ENCODE assay signal across 8 mouse cellular contexts in the genomic region with DNA sequence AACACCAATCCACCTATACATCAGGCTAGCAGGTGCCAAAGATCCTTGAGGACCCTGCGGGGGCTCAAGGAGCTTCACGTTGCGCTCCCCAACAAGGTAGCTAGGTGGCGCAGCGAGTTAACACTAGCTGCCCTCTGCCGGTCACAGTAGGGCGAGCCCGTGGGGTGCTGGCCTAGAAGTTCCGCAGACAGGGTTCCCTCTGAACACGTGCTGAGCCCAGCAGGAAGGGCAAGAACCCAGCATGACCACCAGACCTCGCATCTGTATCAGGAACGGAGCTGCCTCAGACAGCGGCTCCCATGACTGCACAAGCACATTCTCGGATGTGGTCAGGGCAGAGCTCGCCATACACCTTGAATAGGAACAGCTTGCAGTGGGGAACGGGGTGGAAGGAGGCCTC. TPM values are rescaled to one million over a fixed set of nuclear protein-coding genes. Genes with fewer than 3 reads are reported as not detected.
A peak's percentile ranks its signal among the peaks of the same experiment; 100 is the strongest.
DNase-seq lines count a peak whose midpoint lies in the region; ATAC-seq and TF ChIP-seq lines count a peak whose summit lies in the region.

No protein-coding gene starts in this region.

- ATAC-seq in heart, embryonic 16.5 days (replicated peaks; ENCODE audit: extremely low read depth, insufficient read depth, low FRiP score), result peak; percentile 47; the same call in 1 of the 2 replicates
- ATAC-seq in lung, embryonic 14.5 days (ENCODE audit: insufficient read depth), result peak; percentile 47
- peak; percentile 85 for ATAC-seq in neutrophil, adult 5-6 weeks (ENCODE audit: extremely low read depth, insufficient number of reproducible peaks, low FRiP score, poor library complexity, severe bottlenecking)

- peaks cover 100% of the 10 kb centered on the region for H3K27me3 ChIP-seq in forebrain, embryonic 10.5 days (ENCODE audit: poor library complexity, severe bottlenecking)
- H3K27me3 ChIP-seq in heart, embryonic 16.5 days (ENCODE audit: control insufficient read depth, insufficient read depth, low read length), result no peaks in the 10 kb centered on the region
- no peaks in the 10 kb centered on the region for H3K27me3 ChIP-seq in lung, embryonic 14.5 days (ENCODE audit: insufficient read depth, low read length)

- no peaks in the 10 kb centered on the region for H3K9me3 ChIP-seq in forebrain, embryonic 10.5 days
- no peaks in the 10 kb centered on the region for H3K9me3 ChIP-seq in heart, embryonic 16.5 days (replicated peaks; ENCODE audit: control insufficient read depth, low read length)
- H3K9me3 ChIP-seq in lung, embryonic 14.5 days (ENCODE audit: low read depth, low read length), result no peaks in the 10 kb centered on the region

- peaks cover 84% of the 10 kb centered on the region for H3K4me1 ChIP-seq in forebrain, embryonic 10.5 days
- H3K4me1 ChIP-seq in heart, embryonic 16.5 days (ENCODE audit: control insufficient read depth, insufficient read depth, low read length), result peaks cover 75% of the 10 kb centered on the region
- peaks cover 64% of the 10 kb centered on the region for H3K4me1 ChIP-seq in lung, embryonic 14.5 days (ENCODE audit: insufficient read depth)

- peak overlapping the region; percentile 79 for H3K27ac ChIP-seq in forebrain, embryonic 10.5 days
- H3K27ac ChIP-seq in heart, embryonic 16.5 days (ENCODE audit: low read length), result no peak overlapping the region
- H3K27ac ChIP-seq in lung, embryonic 14.5 days (ENCODE audit: low read depth), result no peak overlapping the region

- TF ChIP-seq CTCF in lung, embryonic 14.5 days (IDR thresholded peaks at IDR 0.05; ENCODE audit: low read depth), result peak; percentile 99

- peak; percentile 93 for DNase-seq in ES-CJ7 (ENCODE audit: low read depth, low spot score)
- peak; percentile 72 for DNase-seq in c-Kit-positive CD71-positive TER-119-negative erythroid progenitor cells, embryonic 14.5 days (ENCODE audit: low read depth)
- DNase-seq in forebrain, embryonic 10.5 days (ENCODE audit: extremely low spot score, low spot score), result peak; percentile 81
- peak; percentile 84 for DNase-seq in kidney, postnatal 14 days
- DNase-seq in lung, embryonic 14.5 days, result peak; percentile 93
- DNase-seq in thymus, postnatal 10 days (ENCODE audit: low spot score in 2 of 2), result peak; percentile 69 to 85

- WGBS in forebrain, embryonic 10.5 days, result 1% methylated on average over 16 of the region's 16 CpGs
- WGBS in heart, embryonic 16.5 days, result 5% methylated on average over 16 of the region's 16 CpGs
- 7% methylated on average over 16 of the region's 16 CpGs for WGBS in lung, embryonic 14.5 days

- peak overlapping the region; percentile 38 for H3K4me3 ChIP-seq in forebrain, embryonic 10.5 days
- H3K4me3 ChIP-seq in heart, embryonic 16.5 days (ENCODE audit: low read length), result 0 out of 2 replicates have a peak overlapping the region, but pooled peaks have one; percentile 30
- H3K4me3 ChIP-seq in lung, embryonic 14.5 days (ENCODE audit: low read depth, low read length), result no peak overlapping the region

- H3K4me2 ChIP-seq in heart, embryonic 16.5 days (ENCODE audit: low read depth, low read length), result peak overlapping the region; percentile 57
- peak overlapping the region; percentile 36 for H3K4me2 ChIP-seq in lung, embryonic 14.5 days

- peak overlapping the region; percentile 51 for H3K9ac ChIP-seq in heart, embryonic 16.5 days (ENCODE audit: low read length)
- H3K9ac ChIP-seq in lung, embryonic 14.5 days, result peak overlapping the region; percentile 32; the same call in 1 of the 2 replicates

- H3K36me3 ChIP-seq in forebrain, embryonic 10.5 days (replicated peaks), result no peaks in the 10 kb centered on the region
- H3K36me3 ChIP-seq in heart, embryonic 16.5 days (ENCODE audit: control insufficient read depth, insufficient read depth), result no peaks in the 10 kb centered on the region
- 0 out of 2 replicates have a peak, but pooled peaks cover 10% of the 10 kb centered on the region for H3K36me3 ChIP-seq in lung, embryonic 14.5 days (ENCODE audit: insufficient read depth)

RNA-seq across cellular contexts. Expression of a gene that starts 14.8 kb away (rescaled TPM):
- polyA plus RNA-seq in forebrain, embryonic 10.5 days (2016; fragmentation: Nextera tagmentation; extraction: Ambion mirVana), result 1.3 and 2.1 TPM in 2 replicates
- polyA plus RNA-seq in heart, embryonic 16.5 days (2015; fragmentation: Nextera tagmentation; extraction: Ambion mirVana), result 3.1 and 4.7 TPM in 2 replicates
- polyA plus RNA-seq in lung, embryonic 14.5 days (2014; fragmentation: Nextera tagmentation; extraction: Ambion mirVana), result 2.7 and 2.8 TPM in 2 replicates
- total RNA-seq in neutrophil, adult 5-6 weeks (2017), result 0.61 and 3.4 TPM in 2 replicates

RNA-seq across cellular contexts. Expression of a gene that starts 36.4 kb away (rescaled TPM):
- polyA plus RNA-seq in forebrain, embryonic 10.5 days (2016; fragmentation: Nextera tagmentation; extraction: Ambion mirVana), result 4.9 and 5.8 TPM in 2 replicates
- 10.2 and 12.0 TPM in 2 replicates for polyA plus RNA-seq in heart, embryonic 16.5 days (2015; fragmentation: Nextera tagmentation; extraction: Ambion mirVana)
- polyA plus RNA-seq in lung, embryonic 14.5 days (2014; fragmentation: Nextera tagmentation; extraction: Ambion mirVana), result 12.0 and 12.5 TPM in 2 replicates
- 54.5 and 59.7 TPM in 2 replicates for total RNA-seq in neutrophil, adult 5-6 weeks (2017)

RNA-seq across cellular contexts. Expression of a gene that starts 49.9 kb away (rescaled TPM):
- 31.3 and 31.5 TPM in 2 replicates for polyA plus RNA-seq in forebrain, embryonic 10.5 days (2016; fragmentation: Nextera tagmentation; extraction: Ambion mirVana)
- polyA plus RNA-seq in heart, embryonic 16.5 days (2015; fragmentation: Nextera tagmentation; extraction: Ambion mirVana), result 11.7 and 14.4 TPM in 2 replicates
- polyA plus RNA-seq in lung, embryonic 14.5 days (2014; fragmentation: Nextera tagmentation; extraction: Ambion mirVana), result 29.8 and 33.8 TPM in 2 replicates
- total RNA-seq in neutrophil, adult 5-6 weeks (2017), result 30.2 and 33.9 TPM in 2 replicates

RNA-seq across cellular contexts. Expression of a gene that starts 51.5 kb away (rescaled TPM):
- polyA plus RNA-seq in forebrain, embryonic 10.5 days (2016; fragmentation: Nextera tagmentation; extraction: Ambion mirVana), result 68.8 and 69.3 TPM in 2 replicates
- polyA plus RNA-seq in heart, embryonic 16.5 days (2015; fragmentation: Nextera tagmentation; extraction: Ambion mirVana), result 43.2 and 46.7 TPM in 2 replicates
- polyA plus RNA-seq in lung, embryonic 14.5 days (2014; fragmentation: Nextera tagmentation; extraction: Ambion mirVana), result 66.1 and 68.6 TPM in 2 replicates
- 83.2 and 89.7 TPM in 2 replicates for total RNA-seq in neutrophil, adult 5-6 weeks (2017)
